Mouse (Mus musculus): ENCODE measurements around the gene Lrrc4c.

Gene Lrrc4c

GRCm38 (mm10) chr2:97234074-97234473 lies 916.1 kb downstream of the Lrrc4c start:
- no peak for DNase-seq (ENCODE audit: low spot score in 2 of 2)

- DNase-seq (ENCODE audit: low spot score in 2 of 2), result no peak
These were observed 956.7 kb downstream of the Lrrc4c start for GRCm38 (mm10) chr2:97274651-97275050.

GRCm38 (mm10) chr2:97284986-97285385 lies 967.0 kb downstream of the Lrrc4c start:
- no peak for DNase-seq (ENCODE audit: low spot score in 2 of 2)

DNA sequence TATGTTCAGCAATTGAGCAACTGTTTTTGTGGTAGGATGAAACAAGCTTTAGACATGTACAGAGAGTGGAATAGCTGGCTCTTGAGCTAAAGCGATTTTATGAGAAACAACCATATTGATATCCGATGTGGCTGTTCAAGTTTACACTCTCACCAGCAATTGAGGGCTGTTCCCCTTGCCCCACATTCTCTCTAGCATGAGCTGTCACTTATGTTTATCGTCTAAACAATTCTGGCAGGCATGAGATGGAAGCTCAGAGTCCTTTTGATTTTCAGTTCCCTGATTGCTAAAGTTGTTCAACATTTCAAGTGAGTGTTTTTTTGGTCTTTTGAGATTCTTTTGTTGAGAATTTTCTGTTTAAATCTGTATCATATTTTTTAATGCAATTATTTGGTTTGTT lies 976.2 kb downstream of the Lrrc4c start:
- DNase-seq (ENCODE audit: low spot score in 2 of 2), result no peak

GRCm38 (mm10) chr2:97299704-97300103 lies 981.7 kb downstream of the Lrrc4c start:
- DNase-seq (ENCODE audit: low spot score in 2 of 2), result peak; percentile 40 to 46

- no peak for DNase-seq (ENCODE audit: low spot score in 2 of 2)
These were observed 1000.0 kb downstream of the Lrrc4c start for GRCm38 (mm10) chr2:97318008-97318407.

DNA sequence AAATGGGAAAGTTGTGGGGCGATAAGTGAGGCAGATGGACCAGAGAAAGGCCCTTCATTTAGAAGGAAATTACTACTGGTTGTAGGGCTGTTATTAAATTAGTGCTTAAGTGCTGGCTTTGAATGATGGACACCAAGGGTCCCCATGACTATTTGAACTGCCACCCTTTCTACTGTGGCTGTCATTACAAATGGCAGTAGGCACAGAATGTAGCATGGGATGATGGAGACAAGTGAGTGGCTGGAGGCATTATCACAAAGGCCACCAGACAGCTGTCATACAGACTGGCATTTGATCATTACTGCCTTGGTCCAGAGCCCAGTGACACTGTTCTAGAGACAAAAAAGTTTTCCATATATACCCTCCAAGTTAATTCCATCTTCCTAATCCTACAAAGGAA lies 1000.6 kb downstream of the Lrrc4c start:
- no peak for DNase-seq (ENCODE audit: low spot score in 2 of 2)

- no peak for DNase-seq (ENCODE audit: low spot score in 2 of 2)
These were observed 1014.2 kb downstream of the Lrrc4c start for GRCm38 (mm10) chr2:97332084-97332682.

DNA sequence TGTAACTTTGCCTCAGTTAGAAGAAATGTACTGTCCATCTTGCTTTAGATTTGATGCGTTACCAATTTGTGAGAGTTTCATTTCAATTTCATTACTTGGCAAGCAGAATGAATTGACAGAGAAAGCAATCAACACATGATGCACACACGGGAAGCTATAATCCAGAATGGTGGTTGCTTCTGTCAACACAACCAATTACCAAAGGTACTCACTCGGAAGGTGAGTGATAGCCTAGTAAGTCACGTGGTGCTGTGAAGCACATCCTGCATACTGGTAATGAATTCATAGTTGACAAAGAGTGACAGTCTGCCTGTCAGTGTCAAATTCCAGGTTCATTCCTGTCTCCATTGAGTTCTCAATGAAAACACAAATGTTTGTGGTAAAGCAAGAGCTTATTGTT lies 1021.7 kb downstream of the Lrrc4c start:
- DNase-seq (ENCODE audit: low spot score in 2 of 2), result no peak

- DNase-seq (ENCODE audit: low spot score in 2 of 2), result no peak
These were observed 1043.3 kb downstream of the Lrrc4c start for GRCm38 (mm10) chr2:97361235-97361634.

DNA sequence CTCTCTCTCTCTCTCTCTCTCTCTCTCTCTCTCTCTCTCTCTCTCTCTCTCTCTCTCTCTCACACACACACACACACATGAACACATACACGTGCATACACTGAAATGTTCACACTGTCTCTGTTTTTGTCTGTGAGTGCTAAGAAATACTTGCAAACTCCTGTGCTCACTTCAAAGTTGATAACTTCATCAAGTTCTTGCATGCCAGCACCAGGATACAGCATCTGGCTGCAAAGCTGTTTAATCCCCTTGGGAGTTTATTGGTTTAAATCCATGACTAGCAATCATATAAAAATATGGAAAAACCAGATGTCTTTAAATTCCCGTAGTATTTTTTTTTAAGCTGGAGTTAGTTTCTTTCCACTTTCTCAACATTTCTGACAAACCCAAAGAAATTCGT lies 1052.0 kb downstream of the Lrrc4c start:
- no peak for DNase-seq (ENCODE audit: low spot score in 2 of 2)

DNA sequence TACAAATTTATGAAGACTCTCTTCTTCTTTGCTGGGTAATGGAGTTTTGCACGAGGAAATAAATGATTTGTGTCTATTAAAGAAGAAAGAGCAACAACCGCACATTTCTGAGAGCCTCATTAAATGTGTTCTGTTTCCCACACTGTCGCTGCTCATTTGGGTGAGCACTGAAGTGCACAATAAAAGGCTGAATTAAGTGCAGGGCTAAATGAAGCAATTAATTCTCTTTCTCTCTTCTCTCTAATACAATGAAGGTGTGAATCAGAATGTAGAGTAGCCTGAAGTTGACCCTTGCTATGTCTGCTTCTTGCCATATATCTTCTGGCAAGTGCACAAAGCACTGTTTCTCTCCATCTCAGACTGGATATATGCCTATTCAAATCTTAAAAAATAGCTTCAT lies 1073.5 kb downstream of the Lrrc4c start:
- no peak for DNase-seq (ENCODE audit: low spot score in 2 of 2)

- DNase-seq (ENCODE audit: low spot score in 2 of 2), result no peak
These were observed 1073.9 kb downstream of the Lrrc4c start for GRCm38 (mm10) chr2:97391876-97392275.

DNA sequence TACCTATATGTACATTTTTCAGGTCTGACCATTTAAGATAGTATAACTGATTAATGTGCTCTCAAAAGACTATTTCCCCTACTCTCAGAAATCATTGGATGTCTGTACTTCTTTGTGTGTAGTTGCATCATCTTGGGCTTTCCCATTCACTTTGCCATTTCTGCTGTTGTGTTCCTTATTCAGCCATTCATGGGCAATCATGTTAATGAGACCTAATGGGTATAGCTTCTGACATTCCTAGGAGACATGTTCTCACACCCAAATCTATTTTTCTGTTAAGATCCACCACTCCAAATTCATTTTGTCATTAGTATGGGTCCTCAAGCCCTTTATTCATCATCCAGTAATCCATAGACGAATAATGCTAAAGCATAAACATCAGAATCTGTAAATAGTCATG lies 1095.1 kb downstream of the Lrrc4c start:
- no peak for DNase-seq (ENCODE audit: low spot score in 2 of 2)

- DNase-seq (ENCODE audit: low spot score in 2 of 2), result peak; percentile 57 to 76
These were observed 1096.7 kb downstream of the Lrrc4c start for GRCm38 (mm10) chr2:97414416-97415362.

- no peak for DNase-seq (ENCODE audit: low spot score in 2 of 2)
These were observed 1116.2 kb downstream of the Lrrc4c start for GRCm38 (mm10) chr2:97434140-97434539.

- no peak for DNase-seq (ENCODE audit: low spot score in 2 of 2)
These were observed 1117.6 kb downstream of the Lrrc4c start for GRCm38 (mm10) chr2:97435616-97436015.

GRCm38 (mm10) chr2:97437767-97438166 lies 1119.8 kb downstream of the Lrrc4c start:
- DNase-seq (ENCODE audit: low spot score in 2 of 2), result no peak

- DNase-seq (ENCODE audit: low spot score in 2 of 2), result no peak
These were observed 1145.6 kb downstream of the Lrrc4c start for GRCm38 (mm10) chr2:97463573-97463972.

GRCm38 (mm10) chr2:97466243-97466793 lies 1148.3 kb downstream of the Lrrc4c start:
- DNase-seq (ENCODE audit: low spot score in 2 of 2), result peak; percentile 93 to 97

DNA sequence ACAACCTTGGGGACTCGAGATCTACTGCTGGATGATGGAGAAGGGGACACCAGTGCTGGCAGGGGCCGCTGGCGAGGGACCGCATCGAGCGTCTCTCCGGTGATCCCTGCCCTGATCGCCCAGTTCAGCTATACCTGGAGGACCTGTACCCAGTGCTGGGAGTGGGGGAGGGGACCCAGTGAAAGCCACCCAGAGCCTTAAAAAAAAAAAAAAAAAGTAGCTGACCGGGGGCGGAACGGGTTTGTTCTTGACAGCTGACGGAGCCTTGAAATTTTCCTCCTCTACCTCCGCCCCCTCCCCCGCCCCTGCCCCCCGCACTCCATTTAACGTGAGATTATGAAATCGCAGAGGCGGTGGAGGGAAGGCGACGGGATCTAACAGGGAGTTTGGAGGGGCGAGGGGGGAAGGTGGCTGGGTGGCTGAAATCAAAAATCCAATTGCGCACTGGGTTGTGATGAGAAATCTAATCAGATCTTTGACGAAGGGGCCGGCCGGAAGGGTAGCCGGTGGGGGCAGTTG lies 1149.1 kb downstream of the Lrrc4c start:
- peak; percentile 54 to 60 for DNase-seq (ENCODE audit: low spot score in 2 of 2)

- DNase-seq (ENCODE audit: low spot score in 2 of 2), result no peak
These were observed 1149.7 kb downstream of the Lrrc4c start for GRCm38 (mm10) chr2:97467664-97468063.

GRCm38 (mm10) chr2:97468372-97468771 lies 1150.4 kb downstream of the Lrrc4c start:
- peak in 1 of 2 experiments; percentile 48 for DNase-seq (ENCODE audit: low spot score in 2 of 2)
